Mouse (Mus musculus): ENCODE results near the gene Galm.
"Not testable (repeated sequence)": the region's sequence is repeated elsewhere in the genome, so short reads cannot be mapped to it uniquely, and the experiment has no call there.

Galm gene

DNA sequence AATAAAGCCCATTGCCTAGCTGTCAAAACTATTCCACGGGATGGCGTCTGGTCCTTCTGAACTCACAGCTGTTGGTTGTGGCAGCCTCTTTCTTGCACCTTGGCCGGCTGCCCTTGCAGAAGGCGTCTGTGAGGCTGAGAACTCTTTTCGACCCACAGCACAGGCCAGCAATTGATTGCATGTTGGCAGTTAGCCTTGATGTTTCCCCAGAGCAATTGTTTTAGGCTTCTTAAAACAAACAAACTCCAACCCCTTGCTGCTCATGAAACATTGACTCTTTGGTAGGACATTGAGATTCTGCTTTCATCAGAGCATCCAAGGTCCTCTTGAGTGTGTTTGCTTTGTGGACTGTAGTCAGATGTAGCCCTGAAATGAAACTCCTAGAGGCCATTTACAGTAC lies 33.2 kb downstream of the Galm start:
- peak; percentile 64 for DNase-seq (ENCODE audit: extremely low read depth, low read depth, low spot score)

DNA sequence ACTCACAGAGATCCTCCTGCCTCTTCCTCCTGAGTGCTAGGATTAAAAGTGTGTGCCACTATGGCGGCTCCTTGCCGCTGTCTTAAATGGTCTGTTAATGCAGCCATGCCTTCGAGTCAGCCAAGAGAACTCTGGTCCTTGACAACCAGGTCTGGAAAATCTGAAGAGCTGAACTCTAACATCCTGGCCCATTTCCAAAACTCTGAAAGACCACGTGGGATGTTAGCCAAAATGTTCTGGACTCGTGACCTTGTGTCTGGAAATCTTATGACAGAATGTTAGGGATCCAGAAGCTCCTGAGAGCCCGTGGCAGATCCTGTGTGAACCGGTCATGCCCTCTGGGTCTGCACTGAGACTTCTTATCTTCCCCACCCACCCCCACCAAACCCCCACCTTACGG lies 36.7 kb downstream of the Galm start:
- DNase-seq (ENCODE audit: extremely low read depth, low read depth, low spot score), result no peak

GRCm38 (mm10) chr17:80165741-80166140 lies 38.5 kb downstream of the Galm start:
- no peak for DNase-seq (ENCODE audit: extremely low read depth, low read depth, low spot score)

- no peak for DNase-seq (ENCODE audit: extremely low read depth, low read depth, low spot score)
These were observed 39.1 kb downstream of the Galm start for GRCm38 (mm10) chr17:80166346-80166745.

- no peak for DNase-seq (ENCODE audit: extremely low read depth, low read depth, low spot score)
These were observed 40.2 kb downstream of the Galm start for GRCm38 (mm10) chr17:80167436-80167835.

GRCm38 (mm10) chr17:80167851-80168251 lies 40.6 kb downstream of the Galm start:
- no peak for DNase-seq (ENCODE audit: extremely low read depth, low read depth, low spot score)

GRCm38 (mm10) chr17:80168425-80169182 lies 41.3 kb downstream of the Galm start:
- DNase-seq (ENCODE audit: extremely low read depth, low read depth, low spot score), result no peak

GRCm38 (mm10) chr17:80169792-80170191 lies 42.5 kb downstream of the Galm start:
- no peak for DNase-seq (ENCODE audit: extremely low read depth, low read depth, low spot score)

GRCm38 (mm10) chr17:80170951-80171350 lies 43.7 kb downstream of the Galm start:
- no peak for DNase-seq (ENCODE audit: extremely low read depth, low read depth, low spot score)

GRCm38 (mm10) chr17:80171948-80172347 lies 44.7 kb downstream of the Galm start:
- DNase-seq (ENCODE audit: extremely low read depth, low read depth, low spot score), result no peak

DNA sequence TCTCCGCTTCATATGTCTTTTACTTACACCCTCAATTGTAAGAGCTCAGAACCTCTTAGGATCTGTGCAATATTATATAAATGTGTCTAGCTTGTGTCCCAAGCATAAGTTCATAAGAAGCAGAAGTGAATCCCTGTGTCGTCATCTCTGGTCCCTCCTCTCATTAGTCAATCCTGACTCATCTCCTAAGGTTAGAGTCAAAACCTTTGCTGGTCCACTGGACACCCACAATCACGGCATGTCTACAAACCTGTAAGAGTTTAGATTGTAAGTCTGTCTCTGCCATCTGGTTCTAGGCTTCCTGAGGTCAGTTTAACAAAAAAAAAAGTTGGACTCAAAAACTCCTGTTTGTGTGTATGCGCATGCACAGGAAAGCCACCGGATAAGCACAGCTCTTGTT lies 45.5 kb downstream of the Galm start:
- no peak for DNase-seq (ENCODE audit: extremely low read depth, low read depth, low spot score)

DNA sequence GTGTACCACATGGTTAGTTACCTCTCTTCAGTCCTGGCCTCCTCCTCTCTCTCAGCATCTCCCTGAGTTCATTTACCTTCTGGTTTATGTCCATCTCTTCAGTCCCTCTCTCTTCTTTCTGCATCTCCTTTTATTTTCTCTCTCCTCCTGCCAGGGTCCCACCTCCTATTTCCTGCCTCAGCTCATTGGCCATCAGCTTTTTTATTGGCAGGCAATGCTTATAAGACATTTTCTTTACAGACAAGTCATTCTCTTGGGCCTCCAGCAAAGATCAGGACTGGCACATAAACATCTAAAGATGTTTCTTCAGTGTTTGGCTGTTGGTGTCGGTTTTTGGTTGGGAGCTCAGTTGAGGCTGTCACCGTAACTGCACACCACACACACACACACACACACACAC lies 46.4 kb downstream of the Galm start:
- DNase-seq (ENCODE audit: extremely low read depth, low read depth, low spot score), result no peak

DNA sequence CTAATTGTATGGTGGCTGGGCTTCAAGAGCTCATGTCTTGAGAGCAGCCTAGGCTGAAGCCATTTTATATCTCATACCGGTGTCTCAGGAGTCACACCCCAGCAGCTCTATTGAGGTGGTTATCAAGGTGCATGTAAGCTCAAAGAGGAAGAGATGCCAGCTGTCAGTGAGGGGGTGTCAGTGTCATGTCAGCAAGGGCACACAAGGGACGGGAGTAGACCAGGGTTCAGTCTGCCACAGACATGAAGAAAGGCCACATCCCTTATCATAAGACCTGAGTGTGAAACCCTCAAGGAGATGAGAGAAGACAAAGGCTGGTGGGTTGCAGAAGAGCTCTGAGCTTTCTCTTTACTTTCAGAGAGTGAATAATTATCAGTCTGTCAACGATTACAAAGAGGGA lies 46.9 kb downstream of the Galm start:
- no peak for DNase-seq (ENCODE audit: extremely low read depth, low read depth, low spot score)

DNA sequence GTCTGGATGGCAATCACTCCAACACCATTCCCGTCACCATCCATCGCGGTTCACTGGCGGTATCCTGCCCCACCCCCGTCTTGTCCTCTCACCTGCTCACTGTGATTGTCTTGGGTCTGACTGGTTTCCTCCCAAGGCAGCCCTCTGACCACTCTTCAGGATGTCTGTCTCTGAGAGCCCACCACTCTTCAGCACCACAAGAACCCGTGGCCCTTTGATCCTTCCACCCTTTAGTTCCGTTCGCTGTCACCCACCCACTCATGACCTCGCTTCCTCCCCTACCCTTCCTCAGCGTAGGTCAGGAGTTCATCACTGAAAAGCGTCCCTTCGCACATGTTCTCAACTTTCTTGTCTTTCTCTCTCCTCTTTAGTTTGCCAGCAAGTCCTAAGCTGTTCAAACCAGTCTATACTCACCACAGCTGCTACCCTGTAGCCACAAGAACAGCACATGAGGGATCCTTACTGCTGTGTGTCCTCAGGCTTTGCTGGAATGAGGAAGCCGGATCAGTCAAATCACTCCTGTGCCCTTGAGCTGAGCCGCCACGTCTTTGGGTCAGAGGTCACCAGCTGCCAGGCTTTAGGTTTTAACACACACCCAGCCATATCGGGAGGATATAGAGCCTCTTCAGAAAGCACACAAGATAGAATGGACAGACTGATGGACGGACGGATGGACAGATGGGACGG lies 47.6 kb downstream of the Galm start:
- no peak for DNase-seq (ENCODE audit: extremely low read depth, low read depth, low spot score)

- DNase-seq (ENCODE audit: extremely low read depth, low read depth, low spot score), result no peak
These were observed 48.1 kb downstream of the Galm start for GRCm38 (mm10) chr17:80175386-80175739.

- DNase-seq (ENCODE audit: extremely low read depth, low read depth, low spot score), result no peak
These were observed 48.7 kb downstream of the Galm start for GRCm38 (mm10) chr17:80175966-80176365.

DNA sequence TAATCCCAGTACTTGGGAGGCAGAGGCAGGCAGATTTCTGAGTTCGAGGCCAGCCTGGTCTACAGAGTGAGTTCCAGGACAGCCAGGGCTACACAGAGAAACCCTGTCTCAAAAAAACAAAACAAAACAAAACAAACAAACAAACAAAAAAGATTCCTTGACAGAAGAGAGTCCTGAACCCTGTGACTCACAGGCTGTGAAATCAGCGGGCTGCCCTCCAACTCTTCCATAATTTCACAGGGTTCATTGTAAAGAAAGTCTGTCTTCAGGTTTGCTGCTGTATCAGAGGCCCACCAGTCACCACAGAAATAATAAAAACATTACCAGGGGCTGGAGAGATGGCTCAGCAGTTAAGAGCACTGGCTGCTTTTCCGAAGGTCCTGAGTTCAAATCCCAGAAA lies 51.6 kb downstream of the Galm start:
- DNase-seq (ENCODE audit: extremely low read depth, low read depth, low spot score), result not testable (repeated sequence)

DNA sequence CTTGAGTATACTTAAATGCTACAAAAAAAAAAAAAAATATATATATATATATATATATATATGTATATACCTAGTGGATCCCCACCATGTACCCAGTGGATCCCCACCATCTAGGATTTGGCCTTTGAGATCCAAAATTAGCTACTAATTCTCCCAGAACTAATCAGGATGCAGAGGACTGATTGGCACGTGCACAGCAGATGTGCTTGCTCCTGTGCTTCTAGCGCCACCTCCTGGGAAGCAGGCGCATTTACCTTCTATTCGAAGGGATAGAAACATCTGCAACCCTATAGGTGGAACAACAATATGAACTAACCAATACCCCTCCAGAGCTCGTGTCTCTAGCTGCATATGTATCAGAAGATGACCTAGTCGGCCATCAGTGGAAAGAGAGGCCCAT lies 52.7 kb downstream of the Galm start:
- no peak for DNase-seq (ENCODE audit: extremely low read depth, low read depth, low spot score)

- no peak for DNase-seq (ENCODE audit: extremely low read depth, low read depth, low spot score)
These were observed 53.2 kb downstream of the Galm start for GRCm38 (mm10) chr17:80180468-80180867.

DNA sequence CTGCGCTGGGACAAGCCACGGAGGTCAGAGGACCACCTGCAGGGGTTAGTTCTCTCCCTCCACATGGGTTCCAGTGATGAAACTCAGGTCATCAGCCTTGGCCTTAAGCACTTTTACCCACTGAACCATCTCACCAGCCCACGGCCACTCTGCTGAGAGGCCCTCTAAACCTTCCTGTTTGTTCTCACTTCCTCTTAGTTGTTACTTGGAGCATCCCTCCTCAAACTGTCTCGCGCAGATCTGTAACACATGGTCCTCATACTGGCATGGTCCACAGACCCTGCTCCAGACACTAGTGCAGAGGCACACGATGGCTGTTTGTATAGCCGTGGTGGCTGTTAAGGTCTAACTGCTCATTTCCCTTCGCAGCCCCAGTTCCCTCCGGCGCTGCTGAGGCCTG lies 56.3 kb downstream of the Galm start:
- no peak for DNase-seq (ENCODE audit: extremely low read depth, low read depth, low spot score)

GRCm38 (mm10) chr17:80193075-80193474 lies 65.8 kb downstream of the Galm start:
- no peak for DNase-seq (ENCODE audit: extremely low read depth, low read depth, low spot score)

GRCm38 (mm10) chr17:80199160-80199778 lies 72.0 kb downstream of the Galm start:
- no peak for DNase-seq (ENCODE audit: extremely low read depth, low read depth, low spot score)

All from fat pad, adult 2 months (tissue).